Mouse (Mus musculus) adrenal gland, adult 8-10 months (tissue): ENCODE measurements around the gene Ercc4. TPM values are rescaled to one million over a fixed set of nuclear protein-coding genes. Genes with fewer than 3 reads are reported as not detected.
A peak's percentile ranks its signal among the peaks of the same experiment; 100 is the strongest.
"Not testable (repeated sequence)": the region's sequence is repeated elsewhere in the genome, so short reads cannot be mapped to it uniquely, and the experiment has no call there.

Experiments used
- DNase-seq: peaks from one replicate; pipeline ENCODE4 v3.0.0; 2022
- total RNA-seq, 4 experiments: library from RNA; stranded (reverse); gene quantifications; 2 replicates each; pipeline ENCODE4 v1.2.4; 2022

Ercc4 gene
- total RNA-seq, result 10 to 100 TPM; 19.8 to 34.3 (median 24.3) TPM

- DNase-seq, result peak; percentile 95
Measured at GRCm38 (mm10) chr16:13109156-13109989, at the start of gene Ercc4. Ercc4 (plus strand) TSS chr16:13109684.

GRCm38 (mm10) chr16:13061113-13061512 lies 48.4 kb upstream of the Ercc4 start:
- no peak for DNase-seq

GRCm38 (mm10) chr16:13074176-13074575 lies 35.3 kb upstream of the Ercc4 start:
- no peak for DNase-seq

- no peak for DNase-seq
Measured at GRCm38 (mm10) chr16:13080161-13080560, 29.3 kb upstream of the Ercc4 start.

- DNase-seq, result no peak
Measured at GRCm38 (mm10) chr16:13083155-13083798, 26.2 kb upstream of the Ercc4 start.

- DNase-seq, result no peak
Measured at GRCm38 (mm10) chr16:13108356-13108755, 1.1 kb upstream of the Ercc4 start.

GRCm38 (mm10) chr16:13109990-13110595 lies 609 bp downstream of the Ercc4 start:
- DNase-seq, result no peak

GRCm38 (mm10) chr16:13114821-13115220 lies 5.3 kb downstream of the Ercc4 start:
- DNase-seq, result no peak

GRCm38 (mm10) chr16:13115466-13115865 lies 6.0 kb downstream of the Ercc4 start:
- DNase-seq, result not testable (repeated sequence)

GRCm38 (mm10) chr16:13117299-13117966 lies 7.9 kb downstream of the Ercc4 start:
- DNase-seq, result no peak

GRCm38 (mm10) chr16:13117967-13118430 lies 8.5 kb downstream of the Ercc4 start:
- DNase-seq, result no peak

- DNase-seq, result no peak
Measured at GRCm38 (mm10) chr16:13118754-13119294, 9.3 kb downstream of the Ercc4 start.

GRCm38 (mm10) chr16:13119641-13120350 lies 10.3 kb downstream of the Ercc4 start:
- no peak for DNase-seq

GRCm38 (mm10) chr16:13125357-13125756 lies 15.9 kb downstream of the Ercc4 start:
- DNase-seq, result no peak

- no peak for DNase-seq
Measured at GRCm38 (mm10) chr16:13127566-13127965, 18.1 kb downstream of the Ercc4 start.

- DNase-seq, result no peak
Measured at GRCm38 (mm10) chr16:13130412-13130811, 20.9 kb downstream of the Ercc4 start.

- no peak for DNase-seq
Measured at GRCm38 (mm10) chr16:13141220-13141619, 31.7 kb downstream of the Ercc4 start.

GRCm38 (mm10) chr16:13143932-13144331 lies 34.4 kb downstream of the Ercc4 start:
- DNase-seq, result no peak

GRCm38 (mm10) chr16:13144682-13145410 lies 35.4 kb downstream of the Ercc4 start:
- DNase-seq, result no peak

- DNase-seq, result no peak
Measured at GRCm38 (mm10) chr16:13146231-13146630, 36.7 kb downstream of the Ercc4 start.
